Mouse (Mus musculus) liver, embryonic 15.5 days (tissue): Measurements from ENCODE around the gene Tex44. TPM values are rescaled to one million over a fixed set of nuclear protein-coding genes. Genes with fewer than 3 reads are reported as not detected.
A peak's percentile ranks its signal among the peaks of the same experiment; 100 is the strongest.

Experiments used
- ATAC-seq: fragments of 200-750 bp; cut with Nextera tagmentation; 2 replicates; pipeline ENCODE4 v1.8.0; 2017; ENCODE audit warnings: moderate number of reproducible peaks, mild to moderate bottlenecking, moderate library complexity; ENCODE audit not compliant: insufficient read depth
- H3K27ac ChIP-seq: fragments of 300-500 bp; sonication (generic); replicated peaks from 2 replicates; pipeline ENCODE4 v1.5.1; 2015; ENCODE audit warnings: mild to moderate bottlenecking, inconsistent platforms
- H3K27me3 ChIP-seq: fragments of 300-500 bp; sonication (generic); 2 replicates; pipeline ENCODE4 v1.6.1; 2015; ENCODE audit warnings: mild to moderate bottlenecking, inconsistent platforms
- H3K36me3 ChIP-seq: fragments of 300-500 bp; sonication (generic); replicated peaks from 2 replicates; pipeline ENCODE4 v1.6.1; 2015; ENCODE audit warnings: moderate library complexity, mild to moderate bottlenecking, inconsistent platforms
- H3K4me1 ChIP-seq: fragments of 300-500 bp; sonication (generic); replicated peaks from 2 replicates; pipeline ENCODE4 v1.6.1; 2015; ENCODE audit warnings: inconsistent platforms
- H3K4me2 ChIP-seq: fragments of 300-500 bp; sonication (generic); 2 replicates; pipeline ENCODE4 v1.6.1; 2015; ENCODE audit warnings: moderate library complexity, mild to moderate bottlenecking, inconsistent platforms
- H3K4me3 ChIP-seq: fragments of 300-500 bp; sonication (generic); replicated peaks from 2 replicates; pipeline ENCODE4 v1.5.1; 2015; ENCODE audit warnings: mild to moderate bottlenecking, inconsistent platforms
- H3K9ac ChIP-seq: fragments of 300-500 bp; sonication (generic); 2 replicates; pipeline ENCODE4 v1.6.1; 2015; ENCODE audit warnings: moderate library complexity, mild to moderate bottlenecking, inconsistent platforms
- H3K9me3 ChIP-seq: fragments of 300-500 bp; sonication (generic); replicated peaks from 2 replicates; pipeline ENCODE4 v1.6.1; 2016; ENCODE audit warnings: inconsistent platforms
- WGBS: fragments of 180-500 bp; shearing (Covaris S2); methylation state at CpG from one replicate; pipeline ENCODE4 v1.1.7; 2015; ENCODE audit warnings: mixed read lengths; ENCODE audit not compliant: insufficient replicate concordance; 5-methylcytosine and 5-hydroxymethylcytosine counted together
- polyA plus RNA-seq: library from polyadenylated mRNA; unstranded; fragments of >200 nt; fragmentation: Nextera tagmentation; extraction: Ambion mirVana; gene quantifications from 2 replicates; pipeline ENCODE4 v1.2.1, GENCODE M21; 2015

The Tex44 gene
- polyA plus RNA-seq, 1 experiment from 2014 or later, result not detected

- Histone ChIP-seq H3K27me3 (no peaks in the 10 kb centered on the region), H3K9me3 (no peaks in the 10 kb centered on the region), H3K27ac (no peak overlapping the region), H3K4me2 (no peak overlapping the region), H3K4me1 (no peaks in the 10 kb centered on the region), H3K36me3 (no peaks in the 10 kb centered on the region), H3K4me3 (no peak overlapping the region), H3K9ac (no peak overlapping the region)
- ATAC-seq, result no peak
- WGBS, result 65% methylated on average over 10 of the region's 10 CpGs
Measured at GRCm38 (mm10) chr1:86421007-86421406, 5.1 kb upstream of the Tex44 start.

GRCm38 (mm10) chr1:86423879-86424278 lies 2.2 kb upstream of the Tex44 start:
- no peaks in the 10 kb centered on the region for H3K9me3 ChIP-seq
- H3K27me3 ChIP-seq, result no peaks in the 10 kb centered on the region
- ATAC-seq, result no peak
- no peaks in the 10 kb centered on the region for H3K36me3 ChIP-seq
- H3K9ac ChIP-seq, result no peak overlapping the region
- no peaks in the 10 kb centered on the region for H3K4me1 ChIP-seq
- 54% methylated on average over 5 of the region's 5 CpGs for WGBS
- H3K27ac ChIP-seq, result no peak overlapping the region
- no peak overlapping the region for H3K4me2 ChIP-seq
- H3K4me3 ChIP-seq, result no peak overlapping the region

GRCm38 (mm10) chr1:86424336-86424735 lies 1.8 kb upstream of the Tex44 start:
- 46% methylated on average over 1 of the region's 1 CpGs for WGBS
- ATAC-seq, result no peak

GRCm38 (mm10) chr1:86424835-86425547 lies 1.1 kb upstream of the Tex44 start:
- H3K4me3 ChIP-seq, result no peak overlapping the region
- no peak overlapping the region for H3K27ac ChIP-seq
- no peaks in the 10 kb centered on the region for H3K9me3 ChIP-seq
- WGBS, result 54% methylated on average over 11 of the region's 11 CpGs
- no peak overlapping the region for H3K4me2 ChIP-seq
- no peaks in the 10 kb centered on the region for H3K27me3 ChIP-seq
- H3K9ac ChIP-seq, result no peak overlapping the region
- no peaks in the 10 kb centered on the region for H3K4me1 ChIP-seq
- H3K36me3 ChIP-seq, result no peaks in the 10 kb centered on the region
- ATAC-seq, result no peak

More at GRCm38 (mm10) chr1:86424336-86424735, 1.8 kb upstream of the Tex44 start:
- H3K27me3 ChIP-seq, result no peaks in the 10 kb centered on the region
- H3K4me3 ChIP-seq, result no peak overlapping the region
- no peak overlapping the region for H3K4me2 ChIP-seq
- H3K9me3 ChIP-seq, result no peaks in the 10 kb centered on the region
- H3K9ac ChIP-seq, result no peak overlapping the region
- no peaks in the 10 kb centered on the region for H3K4me1 ChIP-seq
- H3K27ac ChIP-seq, result no peak overlapping the region
- H3K36me3 ChIP-seq, result no peaks in the 10 kb centered on the region

GRCm38 (mm10) chr1:86430056-86430455 lies 3.9 kb downstream of the Tex44 start:
- Histone ChIP-seq H3K27me3 (no peaks in the 10 kb centered on the region), H3K9ac (no peak overlapping the region), H3K27ac (no peak overlapping the region), H3K9me3 (no peaks in the 10 kb centered on the region), H3K4me1 (peaks cover 27% of the 10 kb centered on the region), H3K4me3 (no peak overlapping the region), H3K36me3 (no peaks in the 10 kb centered on the region), H3K4me2 (no peak overlapping the region)
- WGBS, result 26% methylated on average over 2 of the region's 2 CpGs
- no peak for ATAC-seq

- 17% methylated on average over 4 of the region's 4 CpGs for WGBS
- Histone ChIP-seq H3K9me3 (no peaks in the 10 kb centered on the region), H3K4me2 (no peak overlapping the region), H3K9ac (no peak overlapping the region), H3K4me3 (no peak overlapping the region), H3K36me3 (no peaks in the 10 kb centered on the region), H3K27ac (0 out of 2 replicates have a peak overlapping the region, but pooled peaks have one; percentile 3), H3K27me3 (no peaks in the 10 kb centered on the region), H3K4me1 (peaks cover 54% of the 10 kb centered on the region)
- ATAC-seq, result no peak
Measured at GRCm38 (mm10) chr1:86432778-86433177, 6.6 kb downstream of the Tex44 start.

- 77% methylated on average over 7 of the region's 7 CpGs for WGBS
- Histone ChIP-seq H3K36me3 (no peaks in the 10 kb centered on the region), H3K4me3 (no peak overlapping the region), H3K27ac (peak overlapping the region; percentile 85; the same call in 1 of the 2 replicates), H3K4me1 (peaks cover 60% of the 10 kb centered on the region), H3K9ac (no peak overlapping the region), H3K27me3 (no peaks in the 10 kb centered on the region), H3K9me3 (no peaks in the 10 kb centered on the region), H3K4me2 (peak overlapping the region; percentile 91; the same call in 1 of the 2 replicates)
- no peak for ATAC-seq
Measured at GRCm38 (mm10) chr1:86433359-86433758, 7.2 kb downstream of the Tex44 start.

GRCm38 (mm10) chr1:86434001-86434400 lies 7.9 kb downstream of the Tex44 start:
- 5% methylated on average over 12 of the region's 12 CpGs for WGBS
- H3K4me1 ChIP-seq, result peaks cover 63% of the 10 kb centered on the region

GRCm38 (mm10) chr1:86434439-86435201 lies 8.5 kb downstream of the Tex44 start:
- Histone ChIP-seq H3K9me3 (no peaks in the 10 kb centered on the region), H3K27ac (peak overlapping the region; percentile 85), H3K4me2 (peak overlapping the region; percentile 91), H3K27me3 (no peaks in the 10 kb centered on the region), H3K36me3 (no peaks in the 10 kb centered on the region), H3K9ac (peak overlapping the region; percentile 70), H3K4me1 (peaks cover 69% of the 10 kb centered on the region), H3K4me3 (peak overlapping the region; percentile 67)
- peak; percentile 90 for ATAC-seq
- whole genome bisulfite sequencing, result 6% methylated on average over 46 of the region's 46 CpGs

More at GRCm38 (mm10) chr1:86434001-86434400, 7.9 kb downstream of the Tex44 start:
- Histone ChIP-seq H3K27me3 (no peaks in the 10 kb centered on the region), H3K4me3 (peak overlapping the region; percentile 67), H3K27ac (peak overlapping the region; percentile 85), H3K4me2 (peak overlapping the region; percentile 91), H3K9me3 (no peaks in the 10 kb centered on the region), H3K36me3 (no peaks in the 10 kb centered on the region), H3K9ac (peak overlapping the region; percentile 60)
- peak; percentile 50 for ATAC-seq

GRCm38 (mm10) chr1:86435302-86435821 lies 9.2 kb downstream of the Tex44 start:
- 64% methylated on average over 13 of the region's 13 CpGs for WGBS
- H3K4me2 ChIP-seq, result peak overlapping the region; percentile 91
- H3K4me3 ChIP-seq, result peak overlapping the region; percentile 67; the same call in 1 of the 2 replicates
- no peaks in the 10 kb centered on the region for H3K36me3 ChIP-seq
- ATAC-seq, result no peak
- no peaks in the 10 kb centered on the region for H3K27me3 ChIP-seq
- H3K27ac ChIP-seq, result peak overlapping the region; percentile 85
- peak overlapping the region; percentile 70; the same call in 1 of the 2 replicates for H3K9ac ChIP-seq
- no peaks in the 10 kb centered on the region for H3K9me3 ChIP-seq
- H3K4me1 ChIP-seq, result peaks cover 76% of the 10 kb centered on the region
